Mouse (Mus musculus) gastrocnemius, postnatal 36 days (tissue): ENCODE results near the gene Rpl14. TPM values are rescaled to one million over a fixed set of nuclear protein-coding genes. Genes with fewer than 3 reads are reported as not detected.

Source experiments
- DNase-seq, 2 experiments: peaks; one replicate each; pipeline ENCODE4 v3.0.0; 2022
- intact Hi-C: fragments of 180-260 bp; cut with DNase I; formaldehyde crosslinking; loops from one replicate; pipeline ENCODE4 v1.15.1; 2025
- total RNA-seq, 2 experiments: library from RNA; stranded (reverse); gene quantifications; 2 replicates each; pipeline ENCODE4 v1.2.3; 2021

Rpl14 gene
- total RNA-seq, 2 experiments from 2014 or later, result 252 to 291 TPM

DNA sequence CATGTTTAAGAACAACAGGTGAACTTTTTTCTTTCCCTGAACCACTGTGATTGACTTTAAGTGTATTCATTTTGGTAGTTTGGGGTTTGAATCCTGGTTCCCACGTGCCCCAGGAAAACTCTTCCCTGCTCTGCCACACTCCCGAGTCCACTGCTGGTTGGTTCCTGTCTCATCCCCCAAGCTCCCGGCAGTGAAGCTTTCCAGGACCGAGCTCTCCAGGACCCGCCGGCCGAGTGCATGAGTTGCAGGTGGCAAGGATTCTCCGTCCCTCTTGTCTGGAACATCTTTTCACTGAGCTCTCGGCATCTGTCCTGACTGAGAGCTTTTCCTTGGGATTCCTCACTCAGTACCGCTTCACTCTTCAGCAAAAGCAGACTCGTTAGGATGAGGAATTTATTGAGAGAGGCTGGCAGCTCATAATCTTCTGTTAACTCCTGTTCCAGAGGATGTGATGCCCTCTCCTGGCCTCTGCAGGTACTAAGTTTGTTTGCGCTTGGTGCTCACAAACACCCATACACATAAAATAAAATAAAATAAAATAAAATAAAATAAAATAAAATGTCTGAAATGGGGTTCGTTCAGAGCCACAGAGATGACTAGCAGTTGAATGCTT, 1.4 kb upstream of the Rpl14 start:
- no peak for DNase-seq
- intact Hi-C loops, result loop anchor here (5.0 to 10.0 kb wide), 2 partner anchors 68 to 435 kb away; no protein-coding TSS in a partner anchor

DNA sequence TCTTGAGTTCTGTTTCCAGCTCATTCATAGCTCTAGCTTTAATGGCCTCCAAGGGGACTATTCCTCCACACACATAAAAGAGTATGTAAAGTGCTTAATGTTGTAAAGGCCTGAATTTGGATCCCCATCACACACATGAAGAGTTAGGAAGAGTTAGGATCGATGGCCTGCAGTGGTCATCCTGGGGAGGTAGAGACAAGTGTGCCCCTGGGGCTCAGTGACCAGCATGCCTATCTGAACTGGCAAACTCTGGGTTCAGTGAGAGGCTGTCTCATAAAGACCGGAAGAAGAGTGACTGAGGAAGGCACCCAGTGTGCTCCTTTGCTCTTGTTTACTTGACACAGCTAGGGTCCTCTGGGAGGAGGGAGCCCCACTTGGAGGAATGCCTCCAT, 914 bp upstream of the Rpl14 start:
- intact Hi-C loops, result loop anchor here (10.0 kb wide), 1 partner anchor 436 kb away; no protein-coding TSS in a partner anchor
- DNase-seq, result no peak

DNA sequence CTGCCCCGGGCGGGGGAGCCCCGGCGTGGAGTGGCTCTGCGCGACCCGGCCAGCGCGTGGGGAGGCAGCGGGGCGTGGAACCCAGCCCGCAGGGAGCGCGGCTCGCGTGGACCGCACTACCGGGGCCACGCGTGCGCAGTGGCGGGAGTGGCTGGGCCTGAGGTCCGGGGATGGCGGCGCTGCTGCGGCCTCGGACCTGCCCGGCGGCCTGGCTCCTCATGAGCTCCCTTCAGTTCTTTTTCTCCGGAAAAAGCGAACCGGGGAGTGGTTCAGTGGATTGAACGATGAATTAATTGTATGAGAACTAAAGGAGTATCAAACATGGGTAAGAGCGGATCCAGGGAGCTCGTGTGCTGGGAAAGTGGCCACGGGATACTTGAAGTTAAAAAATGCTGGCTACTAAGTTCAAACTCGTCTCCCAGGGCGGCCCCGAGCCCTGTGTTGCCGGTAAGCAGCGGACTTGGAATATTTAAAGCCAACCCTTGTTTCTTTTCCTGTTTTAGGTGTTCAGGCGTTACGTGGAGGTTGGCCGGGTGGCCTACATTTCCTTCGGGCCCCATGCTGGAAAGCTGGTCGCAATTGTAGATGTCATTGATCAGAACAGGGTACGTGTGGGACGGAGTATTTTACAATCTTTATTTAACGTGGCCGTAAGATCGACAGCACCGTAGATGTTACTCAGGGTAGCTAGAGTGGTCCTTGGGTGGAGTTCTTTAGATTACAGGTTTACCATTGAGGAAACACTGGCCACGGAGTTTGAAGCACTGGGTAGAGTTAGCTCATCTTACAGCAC, 545 bp downstream of the Rpl14 start:
- no peak for DNase-seq
- intact Hi-C loops, result loop anchor here (10.0 kb wide), 1 partner anchor 437 kb away; no protein-coding TSS in a partner anchor

DNA sequence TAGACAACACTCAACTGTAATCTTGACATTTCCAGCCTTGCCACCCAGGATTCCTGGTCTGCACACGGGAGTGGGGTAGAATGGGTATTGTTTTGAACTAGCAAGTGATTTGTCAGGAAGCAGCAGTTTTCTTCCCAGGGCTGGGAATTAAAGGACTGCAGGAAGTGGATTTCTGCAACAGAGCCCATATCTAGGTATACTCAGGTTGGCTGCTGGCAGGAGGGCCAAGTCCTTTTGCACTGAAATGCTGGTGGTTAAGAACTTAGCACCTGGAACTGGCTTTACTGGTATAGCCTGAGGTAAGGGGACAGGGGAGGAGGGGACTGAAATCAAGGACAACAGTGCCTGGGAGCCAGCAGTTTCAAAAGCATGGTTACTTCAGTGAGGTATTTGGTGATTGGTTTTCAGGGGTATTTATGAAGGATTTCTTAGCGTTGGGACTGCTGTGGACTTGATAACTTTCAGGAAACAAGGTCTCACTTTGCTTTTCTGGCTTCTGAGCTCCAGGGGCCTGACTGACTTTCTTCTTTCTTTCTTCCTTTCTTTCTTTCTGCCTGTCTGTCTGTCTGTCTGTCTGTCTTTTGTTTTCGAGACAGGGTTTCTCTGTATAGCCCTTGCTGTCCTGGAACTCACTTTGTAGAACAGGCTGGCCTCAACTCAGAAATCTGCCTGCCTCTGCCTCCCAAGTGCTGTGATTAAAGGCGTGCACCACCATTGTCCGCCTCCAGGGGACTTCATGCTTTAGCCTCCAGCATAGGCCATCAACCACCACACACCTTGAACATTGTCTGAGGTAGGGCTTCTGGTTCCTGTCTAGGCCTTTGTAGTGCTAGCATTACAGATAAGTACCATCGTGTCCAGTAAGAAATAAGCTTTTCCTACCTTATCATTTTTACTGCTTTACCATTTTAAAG, 4.8 kb downstream of the Rpl14 start:
- intact Hi-C loops, result loop anchor here (10.0 kb wide), 1 partner anchor 441 kb away; no protein-coding TSS in a partner anchor
- DNase-seq, result no peak

DNA sequence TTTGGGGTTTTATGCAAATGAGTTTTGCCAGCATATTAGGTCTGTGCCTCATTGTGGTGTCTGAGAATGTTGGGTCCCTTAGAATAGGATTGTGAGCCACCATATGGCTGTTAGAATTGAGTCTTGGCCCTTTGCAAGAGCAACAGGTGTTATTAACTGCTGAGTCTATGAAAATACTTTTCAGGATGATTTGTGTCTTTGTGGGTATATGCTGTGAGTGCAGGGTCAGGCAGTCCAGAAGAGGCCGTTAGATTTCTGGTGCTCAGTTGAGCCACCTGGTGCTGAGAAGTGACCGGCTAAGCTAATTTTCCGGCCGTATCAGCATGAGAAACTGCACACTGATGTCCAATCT, 5.4 kb downstream of the Rpl14 start:
- DNase-seq, result no peak
- intact Hi-C loops, result loop anchor here (10.0 kb wide), 1 partner anchor 442 kb away; no protein-coding TSS in a partner anchor

DNA sequence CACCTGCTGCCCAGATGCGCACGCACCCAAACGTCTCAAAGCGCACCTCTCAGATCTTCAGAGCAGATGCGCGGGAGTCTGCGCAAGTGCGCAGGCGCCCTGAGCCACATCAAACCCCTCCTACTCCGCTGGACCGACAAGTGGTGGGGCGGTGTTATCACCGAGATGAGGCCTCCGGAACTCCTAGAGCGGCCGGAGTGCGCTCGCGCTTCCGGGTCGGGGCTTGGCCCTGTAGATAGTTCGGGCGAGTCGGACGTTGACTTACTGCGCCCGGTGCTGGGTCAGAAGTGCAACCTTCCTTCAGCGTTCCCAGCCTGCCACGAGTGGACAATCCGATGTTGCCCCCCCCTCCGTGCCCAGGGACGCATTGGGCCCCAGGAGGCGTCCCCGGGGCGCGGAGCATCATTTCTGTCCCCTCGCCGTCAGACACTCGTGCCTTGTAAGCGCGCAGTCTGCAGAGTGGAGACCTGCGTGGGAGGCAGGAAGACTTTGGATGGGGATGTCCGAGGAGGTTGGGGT, 5.9 kb downstream of the Rpl14 start:
- intact Hi-C loops, result loop anchor here (10.0 kb wide), 1 partner anchor 442 kb away; no protein-coding TSS in a partner anchor
- peak; percentile 75 to 86 for DNase-seq

DNA sequence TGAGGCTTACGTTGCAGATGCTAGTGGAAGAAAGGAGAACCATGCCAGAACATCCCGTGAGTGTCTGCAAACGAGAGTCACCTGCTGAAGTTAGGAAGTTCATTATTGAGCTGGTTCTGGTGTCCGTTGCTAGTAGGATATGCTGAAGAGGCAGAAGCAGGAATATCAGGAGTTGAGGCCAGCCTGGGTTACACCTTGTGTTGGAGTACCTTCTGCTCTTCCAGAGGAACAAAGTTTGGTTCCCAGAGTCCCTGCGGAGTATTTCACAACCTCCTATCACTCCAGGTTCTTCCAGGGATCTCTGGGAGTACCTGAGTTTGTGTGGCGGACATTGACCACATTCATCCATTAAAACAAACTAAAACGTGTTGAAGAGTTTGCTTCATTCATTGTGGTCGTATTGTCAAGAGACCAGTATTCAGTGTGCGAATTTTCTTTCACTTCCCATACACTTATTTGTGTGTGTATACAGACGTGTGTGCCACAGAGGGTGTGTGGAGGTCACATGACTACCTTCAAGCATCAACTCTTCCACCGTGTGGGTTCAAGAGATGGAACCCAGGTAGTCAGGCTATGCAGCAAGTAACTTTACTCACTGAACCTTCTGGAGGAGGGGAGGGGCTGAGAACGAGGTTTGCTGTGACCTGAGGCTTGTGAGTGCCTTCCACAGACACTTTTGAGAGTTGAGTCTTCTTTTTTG, 6.6 kb downstream of the Rpl14 start:
- no peak for DNase-seq
- intact Hi-C loops, result loop anchor here (10.0 kb wide), 1 partner anchor 443 kb away; no protein-coding TSS in a partner anchor

DNA sequence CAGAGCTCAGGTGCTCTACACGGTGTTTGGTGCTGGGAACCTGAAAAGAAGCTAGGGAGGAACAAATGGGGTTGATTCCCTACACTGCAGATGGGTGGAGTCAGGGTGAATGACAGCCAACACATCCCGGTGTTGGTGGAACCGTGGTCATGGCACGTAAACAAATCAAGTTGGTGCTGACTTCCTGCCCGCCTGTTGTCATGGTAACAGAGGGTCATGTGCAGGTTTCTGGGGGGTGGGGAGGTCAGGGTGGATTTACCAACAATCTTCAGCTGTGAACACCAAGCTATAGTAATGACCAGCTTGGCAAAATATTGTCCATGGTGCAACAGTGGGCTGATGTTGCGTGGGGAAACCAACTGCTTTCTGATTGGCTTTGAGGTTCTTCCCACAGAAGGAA, 7.5 kb downstream of the Rpl14 start:
- DNase-seq, result no peak
- intact Hi-C loops, result loop anchor here (10.0 kb wide), 1 partner anchor 444 kb away; no protein-coding TSS in a partner anchor

DNA sequence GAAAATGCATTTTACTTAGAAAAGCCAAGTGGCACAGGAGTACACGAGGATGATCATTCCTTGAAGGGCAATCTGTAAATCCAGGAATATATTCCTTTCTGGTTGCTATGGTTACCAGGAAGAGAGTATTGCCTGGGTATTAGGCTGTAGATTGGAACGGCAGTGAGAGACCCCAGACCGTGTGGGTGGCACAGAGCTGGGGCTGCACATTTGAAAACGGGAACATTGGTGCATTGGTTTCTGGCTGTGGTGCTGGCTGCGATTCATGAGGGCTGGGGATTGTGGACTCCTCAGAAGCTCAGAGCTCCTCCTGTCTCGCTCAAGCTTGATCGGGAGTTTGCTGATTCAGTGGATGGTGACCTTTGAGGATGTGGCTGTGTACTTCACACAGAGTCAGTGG, 8.6 kb downstream of the Rpl14 start:
- intact Hi-C loops, result loop anchor here (10.0 kb wide), 2 partner anchors 145 to 445 kb away; no protein-coding TSS in a partner anchor
- no peak for DNase-seq

DNA sequence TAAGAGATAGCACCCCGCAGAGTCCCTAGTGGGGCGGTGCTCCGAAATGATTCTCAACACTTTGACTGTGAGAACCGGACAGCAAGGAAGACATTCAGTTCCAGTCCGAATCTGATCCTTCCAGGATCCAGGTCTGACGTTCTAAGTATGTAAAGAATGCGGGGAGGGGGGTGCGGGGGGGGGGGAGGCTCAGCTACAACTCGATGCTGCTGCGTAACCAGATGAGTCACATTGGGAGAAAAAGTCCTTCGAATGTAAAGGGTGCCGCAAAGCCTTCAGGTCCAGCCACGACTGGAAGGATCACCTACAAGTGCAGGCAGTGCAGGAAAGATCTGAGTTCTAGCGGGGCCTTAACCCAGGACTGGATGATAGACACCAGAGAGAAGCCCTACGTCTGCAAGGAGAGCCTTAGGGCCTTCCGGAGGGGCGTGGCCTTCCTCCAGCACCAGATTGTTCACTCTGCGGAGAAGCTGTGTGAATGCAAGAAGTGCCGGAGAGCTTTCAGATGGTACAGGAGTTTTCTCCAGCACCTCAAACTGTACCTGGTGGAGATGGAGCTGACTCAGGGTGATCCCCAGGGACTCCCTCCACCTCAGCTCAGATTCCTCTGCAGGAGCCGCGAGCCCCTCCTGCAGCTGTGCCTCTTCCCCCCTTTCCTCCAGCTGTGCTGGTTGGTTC, 10.8 kb downstream of the Rpl14 start:
- intact Hi-C loops, result loop anchor here (10.0 kb wide), 1 partner anchor 147 kb away; no protein-coding TSS in a partner anchor
- peak; percentile 28 to 42 for DNase-seq

DNA sequence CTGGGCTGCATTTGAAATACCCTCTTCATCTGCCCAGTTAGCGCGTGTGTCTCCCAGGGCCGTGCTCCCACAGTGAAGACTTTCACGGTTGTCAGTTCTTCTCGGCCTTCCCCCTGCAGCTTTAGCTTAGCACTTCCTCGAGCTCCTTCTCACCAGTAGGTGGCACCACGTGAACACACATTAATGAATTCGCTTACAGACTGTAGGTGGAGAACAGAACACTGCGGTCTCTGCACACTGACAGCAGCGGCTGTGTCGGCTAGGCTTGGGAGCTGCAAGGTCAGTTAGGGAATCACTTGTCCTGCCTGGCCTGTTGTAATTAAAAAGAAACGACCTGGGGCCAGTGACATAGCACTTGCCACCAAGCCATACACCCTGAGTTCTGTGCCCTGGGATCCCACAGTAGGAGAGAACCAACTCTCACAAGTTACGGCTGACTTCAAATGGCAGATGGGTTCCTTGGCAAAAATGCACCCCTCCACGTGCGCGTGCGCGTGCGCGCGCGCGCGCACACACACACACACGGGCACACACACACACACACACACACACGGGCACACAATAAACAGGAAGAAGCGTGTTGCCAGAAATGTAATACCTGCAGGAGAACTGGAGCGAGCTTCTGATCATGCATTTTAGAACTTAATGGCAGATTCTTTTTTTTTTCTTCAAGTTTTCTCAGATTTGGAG, 11.5 kb downstream of the Rpl14 start:
- peak; percentile 69 to 84 for DNase-seq
- intact Hi-C loops, result loop anchor here (10.0 kb wide), 1 partner anchor 148 kb away; no protein-coding TSS in a partner anchor

DNA sequence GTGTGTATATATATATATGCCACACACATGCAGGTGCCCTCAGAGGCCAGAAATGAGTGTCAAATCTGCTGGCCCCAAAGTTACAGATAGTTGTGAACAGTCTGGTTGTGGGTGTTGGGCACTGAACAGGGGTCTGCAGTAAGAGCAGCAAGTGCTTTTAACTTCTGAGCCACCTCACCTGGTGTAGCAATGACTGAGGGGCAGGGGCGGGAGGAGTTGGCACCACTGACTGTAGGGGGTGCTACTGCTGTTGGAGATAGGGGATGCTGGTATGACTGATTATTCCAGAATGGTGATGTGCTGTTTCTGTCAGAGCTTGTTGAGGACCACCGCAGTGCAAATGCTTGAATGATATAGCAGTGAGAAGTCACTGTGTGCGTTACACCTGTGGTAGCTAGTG, 12.1 kb downstream of the Rpl14 start:
- intact Hi-C loops, result loop anchor here (10.0 kb wide), 1 partner anchor 149 kb away; no protein-coding TSS in a partner anchor
- DNase-seq, result no peak

DNA sequence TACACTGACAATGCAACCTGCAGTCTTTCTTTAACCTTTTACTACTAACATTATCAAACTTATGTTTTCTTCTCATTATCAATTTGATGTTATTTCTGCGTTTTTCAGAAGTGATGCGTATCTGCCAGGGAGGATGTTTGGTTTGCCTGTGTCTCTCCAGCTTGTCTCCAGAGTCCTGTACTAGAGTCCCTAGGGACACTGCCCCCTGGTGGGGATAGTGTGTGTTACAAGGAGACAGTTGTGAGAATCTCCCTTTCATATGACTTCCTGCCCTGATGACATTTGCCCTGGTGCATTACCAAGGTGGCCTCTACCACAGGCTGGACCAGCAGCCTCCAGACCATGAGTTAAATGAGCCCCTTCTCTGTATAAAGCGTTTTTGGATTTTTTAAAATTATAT, 15.3 kb downstream of the Rpl14 start:
- intact Hi-C loops, result loop anchor here (5.0 to 10.0 kb wide), 2 partner anchors 84 to 152 kb away; no protein-coding TSS in a partner anchor
- DNase-seq, result peak; percentile 35 to 55

DNA sequence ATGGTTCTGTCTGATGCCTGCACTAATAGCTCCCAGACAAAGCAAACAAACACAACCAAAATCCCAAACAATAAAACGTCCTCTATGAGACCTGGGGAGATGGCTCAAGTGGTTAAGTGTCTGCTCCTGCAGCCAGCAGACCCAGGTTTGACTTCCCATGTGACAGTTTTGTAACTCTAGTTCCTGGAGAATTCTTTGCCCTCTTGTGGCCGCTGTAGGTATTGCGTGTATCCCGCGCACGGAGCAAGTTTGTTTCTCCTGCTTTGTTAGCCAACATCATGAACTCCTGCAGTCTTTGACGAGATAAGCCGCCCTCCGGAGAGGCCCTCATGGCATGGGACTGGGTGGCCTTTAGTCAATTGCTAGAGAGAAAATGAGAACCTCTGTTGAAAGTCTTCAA, 20.2 kb downstream of the Rpl14 start:
- intact Hi-C loops, result loop anchor here (5.0 to 10.0 kb wide), 2 partner anchors 653 to 791 kb away; no protein-coding TSS in a partner anchor
- peak; percentile 54 to 73 for DNase-seq

DNA sequence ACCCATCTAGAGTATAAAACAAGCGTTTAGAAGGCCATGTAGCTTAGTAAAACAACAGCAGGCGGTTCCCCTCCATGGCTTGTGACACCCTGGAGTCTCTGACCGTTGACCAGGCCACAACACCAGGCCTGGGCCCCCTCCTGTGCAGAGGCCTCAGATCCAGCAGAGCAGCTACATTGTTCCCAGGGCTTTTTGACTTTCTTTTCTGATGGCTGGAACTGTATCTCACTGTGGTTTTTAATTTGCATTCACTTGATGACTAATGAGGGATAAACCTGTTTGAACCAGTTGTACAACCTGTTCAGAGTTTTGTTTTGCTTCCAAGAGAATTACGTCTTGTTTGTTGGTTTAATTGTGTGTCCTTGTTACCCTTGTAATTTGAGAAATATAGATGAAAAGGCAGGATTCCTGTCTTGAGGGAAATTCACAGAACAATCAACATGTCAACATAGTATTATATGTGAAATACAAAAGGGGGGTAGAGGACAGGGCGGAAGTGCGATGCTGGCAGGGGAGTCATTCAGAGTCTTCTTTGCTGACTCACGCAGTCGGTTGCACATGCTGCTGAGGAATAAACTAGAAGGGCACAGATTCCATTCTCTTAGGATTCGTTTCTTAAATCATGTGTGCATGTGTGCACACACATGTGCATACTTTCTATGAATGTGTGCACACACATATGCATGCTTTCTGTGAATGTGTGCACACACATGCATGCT, 22.3 kb downstream of the Rpl14 start:
- no peak for DNase-seq
- intact Hi-C loops, result loop anchor here (5.0 to 10.0 kb wide), 2 partner anchors 651 to 789 kb away; no protein-coding TSS in a partner anchor

DNA sequence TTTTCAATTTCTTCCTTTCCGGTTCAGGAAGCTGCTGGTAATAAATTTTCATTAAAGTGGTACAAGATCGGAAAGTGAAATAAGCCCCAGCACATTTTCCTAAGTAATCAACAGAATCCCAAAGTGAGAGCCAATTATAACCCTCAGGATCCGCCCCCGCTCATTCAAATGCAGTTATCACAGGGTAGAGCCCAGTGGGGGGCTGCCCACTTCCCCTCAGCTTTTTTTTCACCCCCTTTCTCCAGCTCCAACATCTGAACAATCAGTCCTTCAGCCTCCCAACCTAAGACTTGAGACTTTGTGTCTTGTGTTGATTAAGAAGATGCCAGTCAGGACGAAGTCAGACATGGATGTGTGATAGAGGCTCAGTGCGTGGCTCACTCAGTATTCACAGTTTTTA, 23.6 kb downstream of the Rpl14 start:
- intact Hi-C loops, result loop anchor here (5.0 to 10.0 kb wide), 2 partner anchors 650 to 787 kb away; no protein-coding TSS in a partner anchor
- DNase-seq, result no peak

DNA sequence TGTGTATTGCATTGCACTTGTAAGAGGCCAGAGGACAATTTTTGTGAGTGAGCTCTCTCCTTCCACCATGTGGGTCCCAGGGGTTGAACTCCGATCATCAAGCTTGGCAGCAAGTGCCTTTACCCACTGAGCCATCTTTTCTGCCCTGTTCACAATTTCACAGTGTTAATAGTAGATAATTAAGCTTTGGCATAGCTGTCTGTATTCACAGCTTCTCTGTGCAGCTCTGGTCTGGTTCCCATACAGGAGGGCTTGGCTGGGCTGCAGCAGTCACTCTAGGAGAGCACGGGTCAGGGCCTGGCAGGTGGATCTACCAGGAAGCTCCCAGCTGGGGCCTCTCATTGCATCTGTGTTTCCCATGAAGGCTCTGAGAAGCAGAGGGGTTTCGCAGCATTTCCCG, 24.1 kb downstream of the Rpl14 start:
- intact Hi-C loops, result loop anchor here (10.0 kb wide), 1 partner anchor 649 kb away; no protein-coding TSS in a partner anchor
- DNase-seq, result no peak
